Mouse (Mus musculus) hindbrain, embryonic 13.5 days (tissue): ENCODE data around the gene Lexm. TPM values are rescaled to one million over a fixed set of nuclear protein-coding genes. Genes with fewer than 3 reads are reported as not detected.

ENCODE experiments used
- ATAC-seq: fragments of 200-750 bp; cut with Nextera tagmentation; 2 replicates; pipeline ENCODE4 v1.8.0; 2017; ENCODE audit warnings: moderate TSS enrichment; ENCODE audit not compliant: low FRiP score
- H3K27ac ChIP-seq: fragments of 300-500 bp; sonication (generic); 2 replicates; pipeline ENCODE4 v1.5.1; 2015; ENCODE audit warnings: inconsistent platforms, mild to moderate bottlenecking, moderate library complexity
- H3K27me3 ChIP-seq: fragments of 300-500 bp; sonication (generic); 2 replicates; pipeline ENCODE4 v1.6.1; 2015; ENCODE audit warnings: mild to moderate bottlenecking, inconsistent platforms
- H3K36me3 ChIP-seq: fragments of 300-500 bp; sonication (generic); 2 replicates; pipeline ENCODE4 v1.6.1; 2015; ENCODE audit warnings: mild to moderate bottlenecking, inconsistent platforms
- H3K4me1 ChIP-seq: fragments of 300-500 bp; sonication (generic); replicated peaks from 2 replicates; pipeline ENCODE4 v1.6.1; 2015; ENCODE audit warnings: inconsistent platforms
- H3K4me2 ChIP-seq: fragments of 300-500 bp; sonication (generic); 2 replicates; pipeline ENCODE4 v1.6.1; 2015; ENCODE audit warnings: inconsistent platforms, mild to moderate bottlenecking, moderate library complexity
- H3K4me3 ChIP-seq: fragments of 300-500 bp; sonication (generic); 2 replicates; pipeline ENCODE4 v1.5.1; 2015; ENCODE audit warnings: mild to moderate bottlenecking, inconsistent platforms
- H3K9ac ChIP-seq: fragments of 300-500 bp; sonication (generic); 2 replicates; pipeline ENCODE4 v1.6.1; 2015; ENCODE audit warnings: mild to moderate bottlenecking, inconsistent platforms
- H3K9me3 ChIP-seq: fragments of 300-500 bp; sonication (generic); 2 replicates; pipeline ENCODE4 v1.6.1; 2016; ENCODE audit warnings: inconsistent platforms
- WGBS: fragments of 180-500 bp; shearing (Covaris S2); methylation state at CpG from one replicate; pipeline ENCODE4 v1.1.7; 2015; 5-methylcytosine and 5-hydroxymethylcytosine counted together
- polyA plus RNA-seq: library from polyadenylated mRNA; unstranded; fragments of >200 nt; fragmentation: Nextera tagmentation; extraction: Ambion mirVana; gene quantifications from 2 replicates; pipeline ENCODE4 v1.2.1, GENCODE M21; 2015

The Lexm gene
- polyA plus RNA-seq, 1 experiment from 2014 or later: 0.10 TPM

GRCm38 (mm10) chr4:106597055-106597454 lies 20.0 kb downstream of the Lexm start:
- Histone ChIP-seq H3K9me3 (no peaks in the 10 kb centered on the region), H3K4me3 (no peak overlapping the region), H3K27me3 (no peaks in the 10 kb centered on the region), H3K4me1 (no peaks in the 10 kb centered on the region), H3K4me2 (no peak overlapping the region), H3K36me3 (no peaks in the 10 kb centered on the region), H3K9ac (no peak overlapping the region), H3K27ac (no peak overlapping the region)
- 69% methylated on average over 9 of the region's 9 CpGs for WGBS
- no peak for ATAC-seq

DNA sequence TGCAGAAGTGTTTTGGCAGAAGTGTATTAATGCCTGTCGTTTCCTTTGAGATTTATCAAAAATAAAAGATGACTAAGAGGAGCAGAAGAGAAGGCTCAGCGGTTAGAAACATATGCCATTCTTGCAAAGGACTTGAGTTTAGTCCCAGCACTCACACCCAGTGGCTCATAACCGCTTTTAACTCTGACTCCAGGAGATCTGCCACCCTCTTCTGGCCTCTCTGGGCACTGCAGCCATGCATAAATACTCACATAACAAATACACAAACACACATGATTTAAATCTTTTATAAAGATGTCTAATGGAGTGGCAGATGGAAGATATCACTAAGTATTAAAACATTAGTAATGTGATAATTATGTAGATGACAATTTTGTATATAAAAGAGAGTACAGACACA lies 20.8 kb downstream of the Lexm start:
- 71% methylated on average over 3 of the region's 3 CpGs for WGBS

DNA sequence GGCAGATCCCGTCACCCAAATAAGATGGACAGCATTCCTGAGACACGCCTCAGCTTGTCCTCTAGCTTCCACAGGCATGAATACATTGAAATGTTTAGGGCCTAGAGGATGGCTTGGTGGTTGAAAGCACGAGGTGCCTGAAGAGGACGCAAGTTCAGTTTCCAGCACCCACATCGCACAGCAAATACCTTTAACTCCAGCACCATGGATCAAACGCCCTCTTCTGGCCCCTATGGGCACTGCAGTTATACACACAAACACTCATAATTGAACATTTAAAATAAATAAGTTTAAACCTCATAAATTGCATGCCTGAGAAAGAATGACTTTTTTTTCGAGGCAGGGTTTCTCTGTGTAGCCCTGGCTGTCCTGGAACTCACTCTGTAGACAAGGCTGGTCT lies 23.4 kb downstream of the Lexm start:
- Histone ChIP-seq H3K4me3 (no peak overlapping the region), H3K9me3 (no peaks in the 10 kb centered on the region), H3K27me3 (no peaks in the 10 kb centered on the region), H3K4me2 (no peak overlapping the region), H3K36me3 (peaks cover 26% of the 10 kb centered on the region), H3K9ac (no peak overlapping the region), H3K4me1 (no peaks in the 10 kb centered on the region), H3K27ac (no peak overlapping the region)
- 70% methylated on average over 7 of the region's 7 CpGs for WGBS
- no peak for ATAC-seq

More for the DNA sequence above, 20.8 kb downstream of the Lexm start:
- no peak overlapping the region for H3K27ac ChIP-seq
- no peaks in the 10 kb centered on the region for H3K9me3 ChIP-seq
- H3K4me1 ChIP-seq: no peaks in the 10 kb centered on the region
- H3K4me3 ChIP-seq: no peak overlapping the region
- H3K9ac ChIP-seq: no peak overlapping the region
- H3K27me3 ChIP-seq: no peaks in the 10 kb centered on the region
- no peak for ATAC-seq
- H3K36me3 ChIP-seq: peaks cover 3% of the 10 kb centered on the region; the same call in 1 of the 2 replicates
- no peak overlapping the region for H3K4me2 ChIP-seq

GRCm38 (mm10) chr4:106590871-106591270 lies 26.2 kb downstream of the Lexm start:
- Histone ChIP-seq H3K36me3 (peaks cover 53% of the 10 kb centered on the region), H3K4me3 (no peak overlapping the region), H3K4me2 (no peak overlapping the region), H3K4me1 (no peaks in the 10 kb centered on the region), H3K9ac (no peak overlapping the region), H3K9me3 (no peaks in the 10 kb centered on the region), H3K27me3 (no peaks in the 10 kb centered on the region), H3K27ac (no peak overlapping the region)
- no peak for ATAC-seq
- 87% methylated on average over 9 of the region's 9 CpGs for WGBS

DNA sequence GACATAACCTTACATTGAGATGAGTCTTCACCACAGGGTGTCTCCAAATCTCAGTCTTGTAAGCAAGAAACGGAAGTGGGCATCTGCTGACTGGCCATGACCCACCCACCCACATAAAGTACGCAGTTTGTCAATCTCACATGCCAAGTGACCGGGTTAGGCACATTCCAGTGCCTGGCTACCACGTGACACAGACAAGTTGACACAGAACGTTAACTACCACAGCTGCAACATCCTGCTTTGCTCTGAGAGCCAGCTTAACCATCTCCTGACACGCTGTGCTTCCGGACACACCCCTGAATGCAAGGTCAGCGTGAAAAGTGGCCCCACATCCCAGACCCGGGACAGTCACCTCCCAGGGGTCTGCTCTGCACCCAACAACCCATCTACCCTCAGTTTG lies 26.9 kb downstream of the Lexm start:
- Histone ChIP-seq H3K4me2 (no peak overlapping the region), H3K27me3 (no peaks in the 10 kb centered on the region), H3K27ac (no peak overlapping the region), H3K4me3 (no peak overlapping the region), H3K9me3 (no peaks in the 10 kb centered on the region), H3K4me1 (no peaks in the 10 kb centered on the region), H3K36me3 (peaks cover 60% of the 10 kb centered on the region), H3K9ac (no peak overlapping the region)
- 82% methylated on average over 9 of the region's 9 CpGs for WGBS
- no peak for ATAC-seq

DNA sequence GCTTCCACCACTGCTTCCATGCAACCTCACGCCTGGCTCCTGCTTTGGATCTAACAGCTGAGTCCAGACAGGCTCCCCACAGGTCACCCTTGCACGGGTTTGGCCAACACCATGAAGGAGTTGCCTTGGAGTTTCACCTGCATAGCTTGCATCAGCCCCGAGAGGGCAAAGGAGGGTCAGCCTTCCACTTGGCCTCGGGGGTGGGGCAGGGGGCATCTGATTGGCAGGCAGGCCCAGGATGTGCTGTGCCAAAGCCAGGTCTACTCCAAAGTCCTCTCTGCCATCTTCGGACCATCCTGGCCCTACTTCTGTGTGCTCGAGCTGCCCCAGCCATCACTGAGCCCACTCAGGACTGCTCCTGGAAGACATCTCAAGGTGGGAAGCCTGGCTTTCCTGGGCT lies 30.0 kb downstream of the Lexm start:
- Histone ChIP-seq H3K9ac (no peak overlapping the region), H3K27ac (no peak overlapping the region), H3K4me2 (no peak overlapping the region), H3K4me1 (0 out of 2 replicates have a peak, but pooled peaks cover 3% of the 10 kb centered on the region), H3K27me3 (no peaks in the 10 kb centered on the region), H3K4me3 (no peak overlapping the region), H3K36me3 (peaks cover 91% of the 10 kb centered on the region), H3K9me3 (no peaks in the 10 kb centered on the region)
- WGBS: 94% methylated on average over 6 of the region's 6 CpGs
- ATAC-seq: no peak

- Histone ChIP-seq H3K9ac (no peak overlapping the region), H3K27me3 (no peaks in the 10 kb centered on the region), H3K9me3 (no peaks in the 10 kb centered on the region), H3K36me3 (peaks cover 99% of the 10 kb centered on the region), H3K27ac (no peak overlapping the region), H3K4me1 (0 out of 2 replicates have a peak, but pooled peaks cover 6% of the 10 kb centered on the region), H3K4me3 (no peak overlapping the region), H3K4me2 (no peak overlapping the region)
- WGBS: 88% methylated on average over 4 of the region's 4 CpGs
- ATAC-seq: no peak
Measured at GRCm38 (mm10) chr4:106584665-106585064, 32.4 kb downstream of the Lexm start.

- Histone ChIP-seq H3K4me3 (no peak overlapping the region), H3K9ac (no peak overlapping the region), H3K9me3 (no peaks in the 10 kb centered on the region), H3K4me1 (0 out of 2 replicates have a peak, but pooled peaks cover 6% of the 10 kb centered on the region), H3K27ac (no peak overlapping the region), H3K4me2 (no peak overlapping the region), H3K36me3 (peaks cover 97% of the 10 kb centered on the region), H3K27me3 (no peaks in the 10 kb centered on the region)
- no peak for ATAC-seq
- WGBS: 91% methylated on average over 12 of the region's 12 CpGs
Measured at GRCm38 (mm10) chr4:106582428-106583153, 34.5 kb downstream of the Lexm start.

DNA sequence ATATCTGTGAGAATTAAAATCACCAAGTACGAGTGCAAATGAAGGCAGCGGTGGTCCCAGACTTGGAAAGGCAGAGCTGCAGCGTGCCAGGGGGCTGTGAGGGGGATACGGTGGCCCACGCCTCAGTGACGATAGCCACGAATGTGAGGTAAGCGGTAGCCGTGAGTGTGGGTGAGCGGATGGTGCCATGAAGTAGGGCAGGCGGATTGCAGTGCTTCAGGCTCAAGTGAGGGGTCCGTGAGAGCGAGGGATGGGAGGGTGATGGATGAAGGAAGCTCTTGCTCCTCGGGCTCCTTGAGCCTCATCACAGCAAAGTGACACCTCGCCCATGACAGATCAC lies 35.2 kb downstream of the Lexm start:
- 92% methylated on average over 15 of the region's 15 CpGs for WGBS
- Histone ChIP-seq H3K9me3 (no peaks in the 10 kb centered on the region), H3K27ac (no peak overlapping the region), H3K4me3 (no peak overlapping the region), H3K36me3 (peaks cover 97% of the 10 kb centered on the region), H3K27me3 (no peaks in the 10 kb centered on the region), H3K4me2 (no peak overlapping the region), H3K4me1 (0 out of 2 replicates have a peak, but pooled peaks cover 6% of the 10 kb centered on the region), H3K9ac (no peak overlapping the region)
- no peak for ATAC-seq

DNA sequence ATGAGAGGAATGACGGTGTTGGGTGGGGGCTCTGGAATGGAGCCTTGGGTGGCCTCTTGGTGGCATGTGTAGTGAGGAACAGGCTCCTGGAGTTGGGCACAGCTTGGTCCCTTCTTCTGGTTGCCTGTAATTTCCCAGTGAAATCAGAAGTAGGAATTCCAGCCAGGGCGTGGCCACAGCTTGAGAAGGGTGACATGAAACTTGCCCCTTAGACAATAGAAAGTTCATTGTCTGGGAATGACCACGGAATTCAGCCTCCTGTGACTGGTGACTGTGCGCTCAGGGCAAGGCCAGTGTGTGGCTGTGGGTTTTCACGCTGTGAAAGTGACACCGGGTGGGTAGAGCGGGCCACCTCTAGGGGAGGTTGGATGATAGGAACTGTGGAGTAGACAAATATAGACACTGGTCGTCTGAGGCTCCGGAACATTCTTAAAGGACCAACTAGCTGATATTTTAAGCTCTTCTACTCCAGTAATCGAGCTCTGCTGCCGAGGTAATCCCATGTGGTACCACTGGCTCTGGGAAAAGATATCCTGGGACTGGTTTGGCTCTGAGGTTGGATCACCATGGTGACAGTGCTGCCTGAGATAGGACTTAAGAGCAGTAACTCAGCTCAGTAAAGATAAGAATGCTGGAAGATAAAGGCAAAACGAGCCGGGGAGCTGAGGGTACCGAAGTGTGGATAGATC lies 35.7 kb downstream of the Lexm start:
- Histone ChIP-seq H3K4me3 (no peak overlapping the region), H3K27ac (no peak overlapping the region), H3K9ac (no peak overlapping the region), H3K4me1 (0 out of 2 replicates have a peak, but pooled peaks cover 6% of the 10 kb centered on the region), H3K4me2 (no peak overlapping the region), H3K9me3 (no peaks in the 10 kb centered on the region), H3K36me3 (peaks cover 97% of the 10 kb centered on the region), H3K27me3 (no peaks in the 10 kb centered on the region)
- ATAC-seq: no peak
- WGBS: 89% methylated on average over 14 of the region's 14 CpGs

GRCm38 (mm10) chr4:106577511-106577910 lies 39.5 kb downstream of the Lexm start:
- H3K4me2 ChIP-seq: no peak overlapping the region
- peaks cover 94% of the 10 kb centered on the region for H3K36me3 ChIP-seq
- 75% methylated on average over 7 of the region's 7 CpGs for WGBS
- H3K4me1 ChIP-seq: 0 out of 2 replicates have a peak, but pooled peaks cover 3% of the 10 kb centered on the region
- no peak overlapping the region for H3K9ac ChIP-seq
- no peaks in the 10 kb centered on the region for H3K9me3 ChIP-seq
- H3K27me3 ChIP-seq: no peaks in the 10 kb centered on the region
- H3K4me3 ChIP-seq: no peak overlapping the region
- no peak for ATAC-seq
- no peak overlapping the region for H3K27ac ChIP-seq

DNA sequence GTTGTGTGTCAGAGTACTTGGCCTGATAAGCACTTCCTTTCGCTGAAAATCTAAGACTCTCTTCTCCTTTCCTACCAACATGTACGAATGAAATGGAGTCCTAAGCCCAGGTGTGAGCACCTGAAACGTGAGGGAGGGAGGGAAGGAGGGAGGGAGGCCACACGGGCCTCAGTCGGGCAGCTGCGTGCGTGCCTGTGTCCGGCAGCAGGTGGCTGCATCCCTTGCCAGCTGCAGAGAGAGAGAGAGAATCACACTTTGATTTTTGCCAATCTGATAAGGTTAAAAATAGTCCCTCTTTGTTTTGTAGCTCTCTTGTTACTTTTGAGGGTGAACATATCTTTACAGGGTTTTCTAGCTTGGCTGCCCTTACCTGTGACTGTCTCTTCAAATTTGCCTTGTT lies 42.0 kb downstream of the Lexm start:
- Histone ChIP-seq H3K36me3 (peaks cover 94% of the 10 kb centered on the region), H3K4me2 (no peak overlapping the region), H3K9ac (no peak overlapping the region), H3K27ac (no peak overlapping the region), H3K4me3 (no peak overlapping the region), H3K4me1 (no peaks in the 10 kb centered on the region), H3K27me3 (no peaks in the 10 kb centered on the region), H3K9me3 (no peaks in the 10 kb centered on the region)
- no peak for ATAC-seq
- 93% methylated on average over 8 of the region's 8 CpGs for WGBS
